Mouse (Mus musculus) thymus, adult 2 months (tissue): ENCODE measurements around the gene Agrp. TPM values are rescaled to one million over a fixed set of nuclear protein-coding genes. Genes with fewer than 3 reads are reported as not detected.

Experiments
- DNase-seq: peaks from one replicate; pipeline ENCODE4 v3.0.0; 2021
- H3K27ac ChIP-seq: fragments of 200-500 bp; 2 replicates; pipeline ENCODE4 v1.5.1; 2012; ENCODE audit warnings: low read length, control low read depth; ENCODE audit not compliant: control insufficient read depth, insufficient read depth
- H3K27me3 ChIP-seq: fragments of 200-500 bp; 2 replicates; pipeline ENCODE4 v1.6.1; 2012; ENCODE audit warnings: mild to moderate bottlenecking, low read length, moderate library complexity, mixed read lengths; ENCODE audit not compliant: control insufficient read depth, insufficient read depth
- H3K36me3 ChIP-seq: fragments of 200-500 bp; 2 replicates; pipeline ENCODE4 v1.6.1; 2012; ENCODE audit warnings: mild to moderate bottlenecking, low read length, moderate library complexity; ENCODE audit not compliant: control insufficient read depth, insufficient read depth
- H3K4me1 ChIP-seq: fragments of 200-500 bp; replicated peaks from 2 replicates; pipeline ENCODE4 v1.6.1; 2012; ENCODE audit warnings: low read length; ENCODE audit not compliant: control insufficient read depth, insufficient read depth
- H3K4me3 ChIP-seq: fragments of 200-500 bp; 2 replicates; pipeline ENCODE4 v1.5.1; 2012; ENCODE audit warnings: mild to moderate bottlenecking, low read length, control low read depth, moderate library complexity; ENCODE audit not compliant: control insufficient read depth, insufficient read depth
- CTCF ChIP-seq: fragments of 200-500 bp; IDR thresholded peaks from 2 replicates; pipeline ENCODE4 v1.5.1; 2012; ENCODE audit warnings: mild to moderate bottlenecking, control low read depth, low read length, moderate library complexity, borderline replicate concordance; ENCODE audit not compliant: control insufficient read depth, poor library complexity, insufficient read depth; ENCODE audit errors: extremely low read depth
- POLR2A ChIP-seq: fragments of 200-500 bp; IDR thresholded peaks from 2 replicates; pipeline ENCODE4 v1.6.1; 2012; ENCODE audit warnings: mild to moderate bottlenecking, low read length, control low read depth, moderate library complexity; ENCODE audit not compliant: control insufficient read depth, poor library complexity, insufficient read depth; ENCODE audit errors: extremely low read depth
- WGBS: fragments of 180-500 bp; shearing (Covaris S2); methylation state at CpG from one replicate; pipeline ENCODE4 v1.1.7; 2018; 5-methylcytosine and 5-hydroxymethylcytosine counted together
- polyA plus RNA-seq: library from polyadenylated mRNA; depleted of rRNA; stranded (reverse); fragments of >200 nt; gene quantifications from 2 replicates; pipeline ENCODE4 v1.2.3, GENCODE M21; 2012

Gene Agrp
- polyA plus RNA-seq, 1 experiment, result 1.00 TPM

DNA sequence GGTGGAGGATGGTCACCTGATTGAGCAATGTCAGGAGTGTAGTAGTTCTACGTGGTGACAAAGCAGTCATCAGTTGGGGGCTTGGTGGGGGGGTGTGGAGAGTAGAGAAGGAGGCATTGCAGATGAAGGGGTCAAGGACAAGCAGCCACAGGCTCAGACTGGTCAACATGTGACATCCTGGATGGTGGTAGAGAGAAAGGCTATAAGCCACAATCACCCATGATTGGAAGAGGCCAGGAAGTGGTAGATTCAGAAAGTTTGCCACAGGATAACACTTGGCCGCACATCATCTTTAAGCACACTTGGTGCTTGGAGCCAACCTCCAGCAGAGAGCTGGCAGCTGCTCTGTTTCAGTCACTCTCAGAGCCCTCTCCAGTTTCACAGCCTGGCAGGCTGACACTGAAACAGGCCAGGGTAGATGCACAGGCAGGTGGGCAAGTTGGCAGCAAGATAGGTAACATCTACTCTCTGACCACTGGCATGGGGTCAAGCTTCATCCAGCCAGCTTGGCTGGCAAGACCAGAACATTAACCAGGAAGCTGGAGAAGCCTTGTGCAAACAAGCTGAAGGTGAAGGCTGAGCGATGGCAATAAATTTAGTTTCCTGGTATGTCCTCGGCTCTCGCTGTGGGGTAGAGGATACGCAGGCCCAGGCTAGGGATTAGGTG, 100.0 kb downstream of the Agrp start:
- Histone ChIP-seq H3K36me3 (peaks cover 29% of the 10 kb centered on the region; the same call in 1 of the 2 replicates), H3K4me3 (no peak overlapping the region), H3K4me1 (no peaks in the 10 kb centered on the region), H3K27ac (no peak overlapping the region), H3K27me3 (no peaks in the 10 kb centered on the region)
- 95% methylated on average over 6 of the region's 6 CpGs for WGBS
- TF ChIP-seq CTCF (no peak), POLR2A (no peak)
- DNase-seq, result no peak

DNA sequence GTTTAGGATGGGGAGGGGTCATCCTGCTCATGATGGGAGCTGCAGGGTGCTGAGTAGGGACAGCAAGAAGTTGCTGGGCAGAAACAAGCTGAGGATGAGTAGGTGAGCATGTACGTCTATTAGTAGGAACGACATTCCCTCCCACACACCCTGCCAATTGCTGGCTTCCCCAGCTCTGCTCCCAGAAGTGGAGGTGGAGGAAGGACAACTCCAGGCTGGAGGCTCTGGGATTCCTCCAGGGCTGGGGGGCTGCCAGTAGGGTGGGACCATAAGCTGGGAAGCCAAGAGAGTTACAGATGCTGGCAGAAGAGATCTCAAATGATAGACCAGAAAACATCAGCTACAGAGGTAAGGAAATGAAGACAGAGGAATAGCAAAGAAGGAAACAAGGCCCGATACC, 100.6 kb downstream of the Agrp start:
- Histone ChIP-seq H3K36me3 (peaks cover 29% of the 10 kb centered on the region; the same call in 1 of the 2 replicates), H3K4me1 (no peaks in the 10 kb centered on the region), H3K27me3 (no peaks in the 10 kb centered on the region), H3K27ac (no peak overlapping the region), H3K4me3 (no peak overlapping the region)
- TF ChIP-seq POLR2A (no peak), CTCF (no peak)
- DNase-seq, result no peak
- WGBS, result 93% methylated on average over 3 of the region's 3 CpGs

DNA sequence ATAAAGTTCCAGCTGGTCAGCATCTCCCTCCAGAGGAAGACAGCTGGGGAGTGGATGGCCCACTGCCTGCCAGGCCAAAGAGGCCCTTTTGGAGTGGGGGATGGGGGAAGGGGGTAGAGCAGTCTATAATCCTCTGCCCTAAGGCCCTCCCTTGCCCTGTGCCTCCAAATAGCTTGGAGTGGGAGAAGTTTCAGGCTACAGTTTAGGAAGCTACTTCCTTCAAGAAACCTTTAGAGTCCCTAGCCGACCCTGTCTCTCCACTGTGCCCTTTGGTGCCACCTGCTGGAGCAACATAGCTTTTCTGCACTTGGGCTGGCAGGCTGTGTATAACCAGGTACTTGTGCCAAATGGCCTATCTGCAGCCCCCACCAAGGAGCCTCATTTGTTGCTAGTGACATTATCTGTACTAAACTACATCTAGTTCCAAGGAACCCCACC, 103.3 kb downstream of the Agrp start:
- peak; percentile 81 for DNase-seq
- peak; percentile 57; the same call in 1 of the 2 replicates for TF ChIP-seq CTCF
- TF ChIP-seq POLR2A, result no peak
- WGBS, result 8% methylated on average over 1 of the region's 1 CpGs

DNA sequence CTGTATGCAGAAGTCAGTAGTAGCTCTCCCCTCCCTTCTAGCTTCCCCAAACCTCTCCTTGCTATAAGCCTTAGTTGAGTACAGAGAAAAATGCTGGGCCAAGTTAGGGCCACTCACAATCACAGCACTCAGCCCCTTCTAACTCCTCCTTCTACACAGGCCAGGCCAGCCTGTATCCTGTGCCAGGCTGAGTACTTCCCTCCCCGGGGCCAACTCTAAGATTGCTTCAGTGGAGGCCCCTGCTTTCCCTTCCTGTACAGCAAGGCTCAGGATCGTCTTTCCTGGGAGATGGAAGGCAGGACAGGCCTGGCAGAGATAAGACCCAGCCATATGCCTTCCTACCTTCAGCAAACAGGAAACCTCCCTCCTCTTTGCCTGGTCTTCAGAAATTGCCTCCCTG, 103.8 kb downstream of the Agrp start:
- 44% methylated on average over 2 of the region's 2 CpGs for WGBS
- DNase-seq, result no peak
- H3K27ac ChIP-seq, result no peak overlapping the region
- H3K36me3 ChIP-seq, result peaks cover 32% of the 10 kb centered on the region; the same call in 1 of the 2 replicates
- no peak for TF ChIP-seq POLR2A
- TF ChIP-seq CTCF, result no peak
- H3K4me3 ChIP-seq, result no peak overlapping the region
- H3K27me3 ChIP-seq, result no peaks in the 10 kb centered on the region
- H3K4me1 ChIP-seq, result no peaks in the 10 kb centered on the region

More for the DNA sequence above, 103.3 kb downstream of the Agrp start:
- no peak overlapping the region for H3K27ac ChIP-seq
- H3K36me3 ChIP-seq, result peaks cover 37% of the 10 kb centered on the region; the same call in 1 of the 2 replicates
- H3K27me3 ChIP-seq, result no peaks in the 10 kb centered on the region
- H3K4me3 ChIP-seq, result no peak overlapping the region
- H3K4me1 ChIP-seq, result no peaks in the 10 kb centered on the region

DNA sequence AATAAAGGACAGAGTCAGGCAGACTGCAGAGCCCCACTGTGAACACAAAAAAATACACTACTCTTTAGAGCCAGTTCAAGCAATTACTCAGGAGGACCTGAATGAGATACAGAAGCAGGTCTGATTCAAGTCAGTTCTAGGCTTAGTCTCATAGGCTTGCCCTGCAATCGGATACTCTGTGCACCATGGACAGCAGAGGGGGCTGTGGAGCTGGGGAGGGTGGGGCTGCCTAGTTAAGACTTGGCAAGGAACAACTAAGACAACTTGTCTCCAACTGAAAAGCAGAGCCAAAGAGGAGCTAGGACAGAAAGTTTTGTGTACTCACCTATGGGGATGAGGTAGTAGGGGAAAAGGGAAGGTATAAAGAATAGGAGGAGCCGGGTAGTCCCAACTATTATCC, 105.4 kb downstream of the Agrp start:
- peak; percentile 61 for DNase-seq
- H3K36me3 ChIP-seq, result peaks cover 18% of the 10 kb centered on the region; the same call in 1 of the 2 replicates
- no peaks in the 10 kb centered on the region for H3K4me1 ChIP-seq
- no peak overlapping the region for H3K4me3 ChIP-seq
- H3K27me3 ChIP-seq, result no peaks in the 10 kb centered on the region
- 76% methylated on average over 2 of the region's 2 CpGs for WGBS
- TF ChIP-seq POLR2A, result no peak
- no peak for TF ChIP-seq CTCF
- H3K27ac ChIP-seq, result no peak overlapping the region

DNA sequence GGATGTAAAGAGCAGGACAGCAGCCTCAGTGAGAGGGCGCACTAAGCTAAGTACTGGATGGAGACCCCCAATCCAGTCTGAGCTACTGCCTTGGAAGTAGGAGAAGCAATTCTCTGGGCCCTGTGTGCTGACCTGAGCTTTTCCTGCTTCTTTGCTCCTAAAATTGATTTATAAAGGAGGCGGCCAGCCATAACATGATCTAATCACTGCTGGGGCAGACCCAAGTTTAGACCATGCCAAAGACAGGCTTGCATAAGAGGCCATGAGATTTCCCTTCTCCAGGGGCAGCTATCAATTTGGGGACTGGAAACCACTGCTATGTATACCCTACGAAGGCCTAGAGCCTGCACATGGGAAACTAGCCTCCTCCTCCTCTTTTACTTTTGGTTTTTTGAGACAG, 107.9 kb downstream of the Agrp start:
- Histone ChIP-seq H3K4me3 (no peak overlapping the region), H3K4me1 (no peaks in the 10 kb centered on the region), H3K27me3 (no peaks in the 10 kb centered on the region), H3K27ac (no peak overlapping the region), H3K36me3 (peaks cover 10% of the 10 kb centered on the region; the same call in 1 of the 2 replicates)
- no peak for TF ChIP-seq POLR2A
- no peak for TF ChIP-seq CTCF
- DNase-seq, result no peak
- 96% methylated on average over 3 of the region's 3 CpGs for WGBS

DNA sequence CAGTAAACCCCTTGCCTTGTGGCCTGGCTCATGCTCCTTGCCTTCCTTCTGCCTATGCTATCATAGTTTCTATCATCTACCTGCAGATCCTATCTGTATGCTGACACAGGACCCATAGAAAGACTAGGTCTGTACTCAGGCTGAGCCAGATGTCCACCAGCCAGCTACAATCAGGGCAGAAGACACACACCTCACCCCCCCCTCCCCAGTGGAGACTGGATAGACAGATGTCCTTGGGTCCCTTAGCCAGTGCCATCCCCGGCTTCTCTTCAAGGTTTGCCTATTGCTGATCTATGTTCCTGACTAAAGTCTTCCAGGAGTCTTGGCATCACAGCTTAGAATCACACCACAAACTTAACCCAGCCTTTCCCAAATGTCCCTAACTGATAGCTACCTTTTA, 109.0 kb downstream of the Agrp start:
- Histone ChIP-seq H3K4me3 (no peak overlapping the region), H3K36me3 (peaks cover 10% of the 10 kb centered on the region; the same call in 1 of the 2 replicates), H3K4me1 (no peaks in the 10 kb centered on the region), H3K27ac (no peak overlapping the region), H3K27me3 (no peaks in the 10 kb centered on the region)
- TF ChIP-seq POLR2A, result no peak
- no peak for TF ChIP-seq CTCF
- WGBS, result 93% methylated on average over 1 of the region's 1 CpGs
- DNase-seq, result no peak
